Mouse (Mus musculus): ENCODE results near the gene Ano4.

- TF ChIP-seq CTCF (IDR thresholded peaks at IDR 0.05; ENCODE audit: low read depth), result no peak
- TF ChIP-seq EP300 (IDR thresholded peaks at IDR 0.05; ENCODE audit: low read depth), result no peak
Measured at GRCm38 (mm10) chr10:89330261-89330660, 14.3 kb downstream of the Ano4 start.
